In genomic region chr2:25177076-25177475, GRCm38 (mm10) we compare ENCODE assay signal across 7 mouse cellular contexts. TPM values are rescaled to one million over a fixed set of nuclear protein-coding genes. Genes with fewer than 3 reads are reported as not detected.
DNase-seq lines count a peak whose midpoint lies in the region; ATAC-seq and TF ChIP-seq lines count a peak whose summit lies in the region.

No protein-coding gene starts in this region.

- peak overlapping the region; percentile 72 for H3K27ac ChIP-seq in lung, postnatal 0 days (ENCODE audit: low read length)
- peak overlapping the region; percentile 42 to 61; a peak in 3 of 4 replicates for H3K27ac ChIP-seq in heart, embryonic 14.5 days (replicated peaks in 1 of 2; ENCODE audit: control insufficient read depth in 1 of 2, insufficient read depth in 1 of 2, low read depth in 2 of 2, low read length in 2 of 2)
- peak overlapping the region; percentile 64 for H3K27ac ChIP-seq in limb, embryonic 12.5 days
- H3K27ac ChIP-seq in stomach, embryonic 16.5 days (ENCODE audit: low read length), result peak overlapping the region; percentile 64
- no peak overlapping the region for H3K27ac ChIP-seq in cerebellum, adult 2 months (ENCODE audit: insufficient read depth, low read length)

- no peak for TF ChIP-seq EP300 in lung, postnatal 0 days (IDR thresholded peaks at IDR 0.05)

- no peak for ATAC-seq in lung, postnatal 0 days
- no peak for ATAC-seq in heart, embryonic 14.5 days (ENCODE audit: insufficient number of reproducible peaks, insufficient read depth, low FRiP score, low read depth)
- no peak for ATAC-seq in limb, embryonic 12.5 days (ENCODE audit: insufficient number of reproducible peaks, insufficient read depth, low FRiP score, low TSS enrichment, low read depth)
- ATAC-seq in stomach, embryonic 16.5 days (ENCODE audit: insufficient read depth, low FRiP score), result no peak

- DNase-seq in lung, postnatal 0 days (ENCODE audit: low spot score), result no peak
- DNase-seq in lung, adult 18-20 months, result no peak
- no peak for DNase-seq in embryo, embryonic 9.5 days (ENCODE audit: extremely low spot score)
- DNase-seq in cerebellum, adult 2 months, result no peak

- no peaks in the 10 kb centered on the region for H3K9me3 ChIP-seq in lung, postnatal 0 days (ENCODE audit: low read length)
- H3K9me3 ChIP-seq in heart, embryonic 14.5 days (ENCODE audit: control insufficient read depth, low read length), result no peaks in the 10 kb centered on the region
- no peaks in the 10 kb centered on the region for H3K9me3 ChIP-seq in limb, embryonic 12.5 days
- no peaks in the 10 kb centered on the region for H3K9me3 ChIP-seq in stomach, embryonic 16.5 days (replicated peaks; ENCODE audit: control insufficient read depth, low read length)

- H3K36me3 ChIP-seq in lung, postnatal 0 days (ENCODE audit: insufficient read depth, low read length), result no peaks in the 10 kb centered on the region
- no peaks in the 10 kb centered on the region for H3K36me3 ChIP-seq in heart, embryonic 14.5 days (ENCODE audit: control insufficient read depth, insufficient read depth, low read length)
- H3K36me3 ChIP-seq in limb, embryonic 12.5 days, result no peaks in the 10 kb centered on the region
- H3K36me3 ChIP-seq in stomach, embryonic 16.5 days (ENCODE audit: control insufficient read depth, insufficient read depth, low read length), result no peaks in the 10 kb centered on the region

- no peak for TF ChIP-seq CTCF in lung, postnatal 0 days (IDR thresholded peaks at IDR 0.05)
- TF ChIP-seq CTCF in cerebellum, adult 2 months (IDR thresholded peaks at IDR 0.05; ENCODE audit: borderline replicate concordance, insufficient read depth, low read depth, low read length), result no peak

- WGBS in lung, postnatal 0 days, result 34% methylated on average over 4 of the region's 4 CpGs
- 49% methylated on average over 4 of the region's 4 CpGs for WGBS in heart, embryonic 14.5 days
- 18% methylated on average over 4 of the region's 4 CpGs for WGBS in limb, embryonic 12.5 days
- 50% methylated on average over 4 of the region's 4 CpGs for WGBS in stomach, embryonic 16.5 days
- 57% methylated on average over 4 of the region's 4 CpGs for WGBS in cerebellum, adult 2 months

- TF ChIP-seq POLR2A in cerebellum, adult 2 months (IDR thresholded peaks at IDR 0.05; ENCODE audit: borderline replicate concordance, insufficient read depth, low read length), result no peak

- H3K9ac ChIP-seq in lung, postnatal 0 days (replicated peaks; ENCODE audit: low read depth), result no peak overlapping the region
- H3K9ac ChIP-seq in heart, embryonic 14.5 days (ENCODE audit: low read length), result no peak overlapping the region
- H3K9ac ChIP-seq in limb, embryonic 12.5 days (replicated peaks), result peak overlapping the region; percentile 8; the same call in 1 of the 2 replicates
- peak overlapping the region; percentile 6; the same call in 1 of the 2 replicates for H3K9ac ChIP-seq in stomach, embryonic 16.5 days (ENCODE audit: low read length)

- H3K27me3 ChIP-seq in lung, postnatal 0 days (replicated peaks; ENCODE audit: insufficient read depth, low read length), result 0 out of 2 replicates have a peak, but pooled peaks cover 11% of the 10 kb centered on the region
- H3K27me3 ChIP-seq in heart, embryonic 14.5 days (ENCODE audit: control insufficient read depth, insufficient read depth, low read length), result peaks cover 37% of the 10 kb centered on the region; the same call in 1 of the 2 replicates
- peaks cover 44% of the 10 kb centered on the region for H3K27me3 ChIP-seq in limb, embryonic 12.5 days
- peaks cover 9% of the 10 kb centered on the region for H3K27me3 ChIP-seq in stomach, embryonic 16.5 days (ENCODE audit: control insufficient read depth, insufficient read depth, low read length)
- no peaks in the 10 kb centered on the region; the same call in 1 of the 2 replicates for H3K27me3 ChIP-seq in cerebellum, adult 2 months (ENCODE audit: control insufficient read depth, insufficient read depth, low read length)

- no peak overlapping the region; the same call in 1 of the 2 replicates for H3K4me2 ChIP-seq in lung, postnatal 0 days (replicated peaks; ENCODE audit: low read depth, low read length)
- 0 out of 2 replicates have a peak overlapping the region, but pooled peaks have one; percentile 19 for H3K4me2 ChIP-seq in heart, embryonic 14.5 days (ENCODE audit: low read length)
- peak overlapping the region; percentile 35 for H3K4me2 ChIP-seq in limb, embryonic 12.5 days
- peak overlapping the region; percentile 30; the same call in 1 of the 2 replicates for H3K4me2 ChIP-seq in stomach, embryonic 16.5 days (ENCODE audit: low read depth, low read length)

- H3K4me1 ChIP-seq in lung, postnatal 0 days (ENCODE audit: insufficient read depth, low read depth, low read length), result peaks cover 26% of the 10 kb centered on the region; the same call in 1 of the 2 replicates
- peaks cover 29 to 30% of the 10 kb centered on the region in 2 experiments for H3K4me1 ChIP-seq in heart, embryonic 14.5 days (ENCODE audit: control insufficient read depth in 2 of 2, insufficient read depth in 2 of 2, low read length in 2 of 2)
- peaks cover 64% of the 10 kb centered on the region for H3K4me1 ChIP-seq in limb, embryonic 12.5 days (replicated peaks)
- H3K4me1 ChIP-seq in stomach, embryonic 16.5 days (ENCODE audit: control insufficient read depth, insufficient read depth, low read length), result peaks cover 36% of the 10 kb centered on the region
- peaks cover 2% of the 10 kb centered on the region for H3K4me1 ChIP-seq in cerebellum, adult 2 months (ENCODE audit: control insufficient read depth, insufficient read depth, low read length)

- H3K4me3 ChIP-seq in lung, postnatal 0 days (ENCODE audit: low read depth, low read length), result no peak overlapping the region
- no peak overlapping the region for H3K4me3 ChIP-seq in heart, embryonic 14.5 days (ENCODE audit: control insufficient read depth in 1 of 2, insufficient read depth in 1 of 2, low read depth in 1 of 2, low read length in 2 of 2)
- 0 out of 2 replicates have a peak overlapping the region, but pooled peaks have one; percentile 2 for H3K4me3 ChIP-seq in limb, embryonic 12.5 days (replicated peaks)
- H3K4me3 ChIP-seq in stomach, embryonic 16.5 days (replicated peaks; ENCODE audit: low read length), result no peak overlapping the region
- H3K4me3 ChIP-seq in cerebellum, adult 2 months (replicated peaks; ENCODE audit: insufficient read depth, low read depth, low read length), result no peak overlapping the region

RNA-seq across cellular contexts. Expression of gene Nrarp, which starts 3.5 kb away (rescaled TPM):
- 14.1 and 16.0 TPM in 2 replicates for polyA plus RNA-seq in lung, postnatal 0 days (2015; fragmentation: Nextera tagmentation; extraction: Ambion mirVana)
- polyA plus RNA-seq in heart, embryonic 14.5 days (2014; fragmentation: Nextera tagmentation; extraction: Ambion mirVana), result 11.9 and 13.9 TPM in 2 replicates
- 20.6 and 23.1 TPM in 2 replicates for polyA plus RNA-seq in limb, embryonic 12.5 days (2016; fragmentation: Nextera tagmentation; extraction: Ambion mirVana)
- 9.9 and 11.0 TPM in 2 replicates for polyA plus RNA-seq in stomach, embryonic 16.5 days (2015; fragmentation: Nextera tagmentation; extraction: Ambion mirVana)
- 7.7 and 9.4 TPM in 2 replicates for polyA plus RNA-seq in cerebellum, adult 2 months (2012; rRNA removed)

RNA-seq across cellular contexts. Expression of gene Tor4a, which starts 19.6 kb away (rescaled TPM):
- 13.8 and 14.8 TPM in 2 replicates for polyA plus RNA-seq in lung, postnatal 0 days (2015; fragmentation: Nextera tagmentation; extraction: Ambion mirVana)
- polyA plus RNA-seq in heart, embryonic 14.5 days (2014; fragmentation: Nextera tagmentation; extraction: Ambion mirVana), result 6.5 and 8.0 TPM in 2 replicates
- polyA plus RNA-seq in limb, embryonic 12.5 days (2016; fragmentation: Nextera tagmentation; extraction: Ambion mirVana), result 2.9 and 3.2 TPM in 2 replicates
- polyA plus RNA-seq in stomach, embryonic 16.5 days (2015; fragmentation: Nextera tagmentation; extraction: Ambion mirVana), result 16.8 and 19.2 TPM in 2 replicates
- 3.6 and 4.2 TPM in 2 replicates for polyA plus RNA-seq in cerebellum, adult 2 months (2012; rRNA removed)

RNA-seq across cellular contexts. Expression of gene Nelfb, which starts 34.2 kb away (rescaled TPM):
- polyA plus RNA-seq in lung, postnatal 0 days (2015; fragmentation: Nextera tagmentation; extraction: Ambion mirVana), result 74.0 and 80.1 TPM in 2 replicates
- polyA plus RNA-seq in heart, embryonic 14.5 days (2014; fragmentation: Nextera tagmentation; extraction: Ambion mirVana), result 58.4 and 65.9 TPM in 2 replicates
- polyA plus RNA-seq in limb, embryonic 12.5 days (2016; fragmentation: Nextera tagmentation; extraction: Ambion mirVana), result 118 and 121 TPM in 2 replicates
- polyA plus RNA-seq in stomach, embryonic 16.5 days (2015; fragmentation: Nextera tagmentation; extraction: Ambion mirVana), result 102 and 109 TPM in 2 replicates
- polyA plus RNA-seq in cerebellum, adult 2 months (2012; rRNA removed), result 69.4 and 84.5 TPM in 2 replicates

RNA-seq across cellular contexts. Expression of gene Stpg3, which starts 37.4 kb away (rescaled TPM):
- 0.12 TPM in 1 of 2 replicates, not detected in the other for polyA plus RNA-seq in lung, postnatal 0 days (2015; fragmentation: Nextera tagmentation; extraction: Ambion mirVana)
- polyA plus RNA-seq in heart, embryonic 14.5 days (2014; fragmentation: Nextera tagmentation; extraction: Ambion mirVana), result not detected in 2 replicates
- not detected in 2 replicates for polyA plus RNA-seq in limb, embryonic 12.5 days (2016; fragmentation: Nextera tagmentation; extraction: Ambion mirVana)
- 0.06 TPM in 1 of 2 replicates, not detected in the other for polyA plus RNA-seq in stomach, embryonic 16.5 days (2015; fragmentation: Nextera tagmentation; extraction: Ambion mirVana)
- not detected in 2 replicates for polyA plus RNA-seq in cerebellum, adult 2 months (2012; rRNA removed)

RNA-seq across cellular contexts. Expression of gene Fam166a, which starts 41.5 kb away (rescaled TPM):
- polyA plus RNA-seq in lung, postnatal 0 days (2015; fragmentation: Nextera tagmentation; extraction: Ambion mirVana), result 0.32 and 0.98 TPM in 2 replicates
- polyA plus RNA-seq in heart, embryonic 14.5 days (2014; fragmentation: Nextera tagmentation; extraction: Ambion mirVana), result 0.93 TPM in 1 of 2 replicates, not detected in the other
- not detected in 2 replicates for polyA plus RNA-seq in limb, embryonic 12.5 days (2016; fragmentation: Nextera tagmentation; extraction: Ambion mirVana)
- not detected in 2 replicates for polyA plus RNA-seq in stomach, embryonic 16.5 days (2015; fragmentation: Nextera tagmentation; extraction: Ambion mirVana)
- 0.10 and 0.11 TPM in 2 replicates for polyA plus RNA-seq in cerebellum, adult 2 months (2012; rRNA removed)

Comparison
In these comparisons a context has a peak if more than half of its experiments do, and no peak if none do; other contexts are left out.
1. H3K9ac ChIP-seq: peak in limb, embryonic 12.5 days (single experiment) and stomach, embryonic 16.5 days (single experiment); none in lung, postnatal 0 days (single experiment) and heart, embryonic 14.5 days (single experiment).